Mouse (Mus musculus) activated CD4-positive, CD25-positive, alpha-beta regulatory T cell, adult 4 months (primary cell): ENCODE data around the gene Tmprss11g. TPM values are rescaled to one million over a fixed set of nuclear protein-coding genes. Genes with fewer than 3 reads are reported as not detected.

Experiments
- ATAC-seq: one replicate; pipeline ENCODE4 v1.8.0; 2017
- polyA plus RNA-seq, 2 experiments: library from polyadenylated mRNA; unstranded; fragments of 100-300 nt; shearing (Covaris generic); gene quantifications; one replicate each; pipeline ENCODE4 v1.2.1; 2017

The Tmprss11g gene
- not detected for polyA plus RNA-seq

DNA sequence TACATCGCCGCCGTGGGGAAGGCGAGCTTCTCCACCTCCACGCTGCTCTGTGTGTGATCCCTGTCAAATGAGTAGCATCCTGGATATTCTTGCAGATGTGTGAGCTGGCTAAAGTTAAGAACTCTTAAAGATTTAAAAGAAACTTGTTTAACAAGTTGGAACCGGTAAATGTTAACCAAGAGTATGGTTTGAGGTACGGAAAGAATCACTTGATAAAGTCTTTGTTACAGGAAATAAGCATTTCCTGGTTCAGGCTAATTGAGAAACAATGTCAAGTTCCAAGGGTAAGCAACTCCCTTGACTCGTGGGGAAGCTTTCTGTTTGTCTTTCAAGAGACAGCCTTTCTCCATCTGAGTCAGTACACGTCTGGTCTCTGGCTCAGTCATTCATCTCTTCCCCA, at the start of gene Tmprss11g:
TSS of gene Tmprss11g (minus strand) at position 101 of the 400 bp plus-strand sequence.
- ATAC-seq, result no peak

DNA sequence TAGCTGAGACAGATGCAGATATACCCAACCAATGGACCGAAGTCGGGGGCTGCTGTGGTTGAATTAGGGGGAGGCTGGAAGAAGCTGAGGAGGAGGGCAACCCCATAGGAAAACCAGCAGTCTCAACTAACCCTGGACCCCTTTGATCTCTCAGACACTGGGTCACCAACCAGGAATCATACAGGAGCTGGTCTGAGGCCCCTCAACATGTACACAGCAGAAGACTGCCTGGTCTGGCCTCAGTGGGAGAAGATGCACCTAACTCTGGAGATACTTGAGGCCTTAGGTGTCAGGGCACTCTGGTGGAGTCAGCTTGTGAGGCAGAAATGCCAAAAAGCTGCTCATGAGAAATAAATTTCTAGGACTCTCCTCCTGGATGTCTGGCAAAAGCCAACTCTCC, 28.3 kb upstream of the Tmprss11g start:
- ATAC-seq, result no peak

DNA sequence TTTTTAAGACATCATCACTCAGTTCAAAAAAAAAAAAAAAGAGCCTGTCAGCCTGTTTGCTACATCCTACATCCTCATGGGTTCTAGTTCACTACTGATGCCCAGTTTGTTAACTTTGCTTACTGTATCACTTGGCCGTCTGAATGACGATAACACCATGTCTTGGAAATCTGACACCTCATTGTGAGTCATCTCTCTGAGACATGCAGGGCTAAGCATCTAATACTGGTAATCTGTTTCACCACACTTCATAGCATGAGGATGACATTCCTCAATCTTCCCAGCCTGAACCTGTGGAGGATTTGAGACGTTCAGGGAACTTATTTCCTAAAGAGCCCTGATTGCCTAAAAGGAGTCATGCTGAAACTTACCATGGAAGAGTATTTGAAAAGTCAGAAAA, 22.2 kb upstream of the Tmprss11g start:
- no peak for ATAC-seq

DNA sequence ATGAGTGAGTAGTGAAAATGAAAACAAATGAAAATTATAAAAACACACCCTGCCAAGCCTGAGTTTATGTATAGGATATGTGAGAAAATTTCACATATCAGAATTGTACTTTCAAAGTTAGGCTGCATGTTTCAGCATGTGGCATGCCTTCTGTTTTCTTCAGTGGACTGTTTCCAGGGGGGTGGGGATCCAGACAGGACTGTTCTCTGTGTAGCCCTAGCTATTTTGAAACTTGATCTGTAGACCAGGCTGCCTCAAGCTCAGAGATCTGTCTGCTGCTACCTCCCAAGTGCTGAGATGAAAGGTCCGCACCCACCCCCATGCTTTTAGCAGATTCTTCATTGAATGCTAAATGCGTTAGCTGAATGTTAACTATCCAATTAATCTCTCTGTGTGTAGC, 10.3 kb upstream of the Tmprss11g start:
- ATAC-seq, result no peak

DNA sequence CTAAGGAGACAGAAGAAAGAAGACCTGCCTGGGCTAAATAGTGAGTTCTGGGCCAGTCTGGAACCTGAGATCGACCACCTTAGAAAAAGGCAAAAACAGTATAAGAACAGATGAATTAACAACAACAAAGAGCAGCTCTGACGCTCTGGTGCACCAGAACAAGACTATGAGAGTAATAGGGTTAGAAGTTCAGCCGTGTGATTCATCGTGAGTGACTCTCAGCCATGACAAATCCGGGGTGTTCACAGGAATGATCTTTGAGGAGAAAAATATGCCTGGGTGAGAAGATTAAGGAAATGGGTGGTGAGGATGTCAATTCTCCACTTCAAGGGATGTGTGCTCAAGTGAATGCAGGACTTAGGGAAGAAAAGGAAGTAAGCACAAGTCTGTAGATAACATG, 6.9 kb downstream of the Tmprss11g start:
- no peak for ATAC-seq

DNA sequence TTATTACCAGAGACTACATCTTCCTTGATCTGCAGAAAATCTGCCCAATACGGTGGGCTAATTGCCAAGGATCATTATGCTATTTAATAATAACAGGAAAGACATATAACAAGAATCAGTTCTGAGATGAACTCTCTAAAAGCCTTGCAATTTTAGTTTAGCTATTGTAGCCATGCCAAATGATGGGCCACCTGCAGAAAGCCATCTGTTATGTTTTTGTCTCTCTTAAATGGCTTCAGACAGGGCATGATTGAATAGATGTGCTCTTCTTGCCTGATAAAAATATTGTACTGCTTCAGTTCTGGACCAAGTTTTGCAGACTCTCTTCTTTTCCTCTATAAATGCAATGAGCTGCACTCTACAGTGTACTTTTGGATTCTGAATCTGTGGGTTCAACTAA, 24.9 kb downstream of the Tmprss11g start:
- no peak for ATAC-seq

DNA sequence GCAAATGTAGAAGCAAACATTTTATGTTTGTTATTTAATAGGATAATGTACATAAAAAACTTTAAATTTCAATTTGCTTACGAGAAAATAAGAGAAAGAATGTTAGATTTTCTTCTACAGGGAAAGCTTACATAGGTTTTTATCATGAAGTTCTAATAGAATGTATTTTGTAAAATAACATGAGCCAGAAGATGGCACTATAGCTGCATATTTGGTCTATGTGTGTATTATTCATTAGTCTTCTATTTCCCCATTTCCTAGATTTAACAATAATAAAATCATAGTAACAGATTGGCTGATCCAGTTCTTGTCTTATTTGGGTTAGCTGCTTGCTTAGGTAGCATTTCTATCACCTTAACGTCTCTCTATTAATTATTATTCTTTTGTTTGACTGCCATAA, 35.8 kb downstream of the Tmprss11g start:
- no peak for ATAC-seq

DNA sequence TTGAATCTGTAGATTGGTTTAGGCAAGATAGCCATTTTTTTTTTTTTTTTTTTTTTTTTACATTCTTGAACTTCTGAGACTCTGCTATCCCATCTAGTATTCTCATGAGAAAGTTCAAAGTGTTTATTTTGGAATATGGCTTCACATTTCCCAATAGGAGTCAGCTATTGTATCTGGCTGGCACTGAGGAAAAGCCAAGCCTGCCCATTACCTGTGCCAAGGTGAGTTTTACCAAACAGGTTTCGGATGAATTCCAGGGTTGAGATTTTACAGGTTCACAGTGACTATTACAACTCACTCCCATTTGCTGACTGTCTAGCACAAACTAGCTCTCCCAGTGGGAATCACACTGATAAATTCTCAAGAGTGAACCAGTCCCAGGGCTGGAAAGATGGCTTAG, 36.4 kb downstream of the Tmprss11g start:
- no peak for ATAC-seq

DNA sequence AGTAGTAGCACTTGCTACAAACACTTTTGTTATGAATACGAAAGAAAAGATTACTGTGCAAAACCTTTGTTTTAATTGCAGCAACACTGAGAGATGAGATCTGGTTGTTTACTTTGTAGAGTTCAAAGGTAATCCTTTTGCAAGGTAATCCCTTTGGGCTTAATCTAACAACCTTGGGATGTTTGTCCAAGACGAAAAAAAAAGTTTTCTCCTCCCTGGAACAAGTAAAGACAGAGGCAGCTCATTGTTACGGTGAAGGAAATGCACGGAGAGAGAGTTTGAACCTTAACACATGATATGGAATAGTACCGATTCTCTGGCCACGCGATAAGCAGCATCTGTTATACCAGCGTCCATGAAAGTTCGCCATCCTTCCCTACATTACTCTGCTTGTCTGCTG, 44.5 kb downstream of the Tmprss11g start:
- ATAC-seq, result no peak

DNA sequence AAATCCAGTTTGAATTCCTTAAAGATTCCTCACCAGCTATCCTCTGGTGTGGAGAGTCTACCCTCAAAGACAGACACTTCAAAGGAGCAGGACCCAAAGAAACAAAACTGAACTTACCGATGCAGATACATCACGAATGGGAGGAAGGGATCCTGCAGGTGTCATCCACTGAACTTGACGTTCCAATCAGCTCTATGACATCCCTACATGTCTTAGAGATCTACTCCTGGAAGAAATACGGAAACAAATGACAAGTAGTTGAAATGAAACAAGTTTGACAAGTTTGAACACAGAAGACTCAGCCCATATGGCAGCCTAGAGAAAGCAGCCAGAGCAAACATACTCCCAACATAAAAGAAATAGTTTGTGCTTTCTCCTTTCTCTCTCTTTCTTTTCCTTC, 49.5 kb downstream of the Tmprss11g start, which contains the start of gene Tmprss11a:
TSS of gene Tmprss11a (minus strand) at position 101 of the 400 bp plus-strand sequence.
- ATAC-seq, result no peak

DNA sequence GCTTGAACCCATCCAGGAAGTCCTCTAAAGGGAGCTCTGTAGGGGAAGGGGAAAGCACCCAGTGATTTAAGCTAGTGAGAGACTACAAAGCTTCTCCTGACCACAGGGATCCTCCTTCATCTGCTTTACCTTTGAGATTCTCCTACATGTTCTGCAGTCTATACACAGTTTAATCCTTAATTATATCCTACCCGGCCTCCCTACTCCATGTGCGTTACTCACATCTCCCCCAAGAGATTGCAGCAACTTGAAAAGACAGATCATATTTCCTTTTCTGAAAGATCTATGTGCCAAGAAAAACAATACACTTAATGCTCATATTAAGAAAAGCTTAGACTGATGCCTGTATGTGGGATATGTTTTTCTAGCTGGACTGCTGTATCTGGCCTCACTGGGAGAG, 79.1 kb downstream of the Tmprss11g start:
- ATAC-seq, result no peak

DNA sequence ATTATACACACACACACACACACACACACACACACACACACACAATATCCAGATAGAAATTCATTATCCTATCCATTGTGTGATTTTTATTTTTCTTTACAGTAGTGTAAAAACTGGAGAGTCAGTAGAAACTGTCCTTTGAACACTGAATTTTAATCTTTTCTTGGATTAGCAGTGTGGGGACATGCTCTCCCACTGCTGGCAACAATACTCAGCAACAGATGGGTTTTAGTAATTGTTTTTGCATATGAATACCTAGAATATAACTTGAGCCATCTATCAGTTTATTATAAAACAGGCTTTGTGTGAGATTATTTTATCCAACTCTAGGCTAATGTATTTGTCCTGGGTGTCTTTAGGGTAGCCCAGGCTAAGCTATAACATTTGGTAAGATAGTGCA, 79.9 kb downstream of the Tmprss11g start:
- ATAC-seq, result no peak

Other genes starting within 250 kb of the Tmprss11g start
- not detected for gene Tmprss11c, start 229.3 kb downstream of the Tmprss11g start, polyA plus RNA-seq
- under 1 TPM in 1 of 2 experiments, not detected in 1; 0.20 TPM for gene Tmprss11d, start 145.2 kb downstream of the Tmprss11g start, polyA plus RNA-seq
- under 1 TPM in 1 of 2 experiments, not detected in 1; 0.44 TPM for gene Tmprss11a, start 49.6 kb downstream of the Tmprss11g start, polyA plus RNA-seq
- not detected for gene Tmprss11f, start 113.8 kb upstream of the Tmprss11g start, polyA plus RNA-seq
- gene Tmprss11b, start 157.8 kb upstream of the Tmprss11g start, polyA plus RNA-seq, result not detected
- gene Tmprss11e, start 227.2 kb upstream of the Tmprss11g start, polyA plus RNA-seq, result under 1 TPM; 0.09 to 0.13 TPM